Mouse (Mus musculus) hindlimb bud, embryonic 11.5 days (tissue): ENCODE measurements at regions not wholly inside any gene's neighbourhood (a gene's known extent, or its start where the extent isn't known, plus 50 kb on each side); places are given as distances from the start of the nearest gene placed in this dataset.

Source experiments
- DNase-seq: peaks from one replicate; pipeline ENCODE4 v3.0.0-alpha.2; 2012; ENCODE audit warnings: low read depth, low spot score; ENCODE audit errors: extremely low spot score

- no peak for DNase-seq
These were observed 149.2 kb upstream of the Maf start for GRCm38 (mm10) chr8:115856816-115857215.

DNA sequence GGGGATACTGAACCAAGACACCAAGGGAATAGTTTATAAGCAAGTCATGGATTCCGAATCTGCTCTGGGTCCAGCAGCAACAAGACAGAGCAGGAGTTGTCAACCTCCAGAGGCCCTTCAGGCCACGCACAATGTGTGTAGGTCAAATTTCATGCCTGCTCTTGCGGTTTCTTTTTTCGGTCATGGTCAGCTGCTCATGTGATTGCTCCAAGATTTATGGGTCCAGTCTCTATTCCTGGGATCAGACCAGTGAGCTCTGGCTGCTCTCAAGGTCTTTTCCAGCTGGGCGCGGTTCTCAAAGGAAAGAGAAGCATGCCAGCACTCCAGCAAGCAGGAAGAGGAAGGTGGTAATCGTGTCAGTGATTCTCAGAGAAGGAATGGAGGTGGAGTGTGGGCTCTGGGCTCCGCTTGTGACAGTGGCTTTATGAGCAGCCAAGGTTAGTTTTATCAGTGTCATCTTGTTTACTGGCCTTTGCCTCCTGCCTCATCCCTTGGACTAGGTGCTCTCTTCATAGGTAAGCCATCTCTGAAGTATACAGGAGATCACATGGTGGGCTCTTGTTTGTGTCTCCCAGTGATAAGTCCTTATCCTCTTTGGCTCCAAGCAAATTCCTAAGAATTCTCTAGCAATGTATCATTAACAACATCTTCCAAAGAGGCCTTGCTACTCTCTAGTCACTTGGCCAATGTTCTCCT, 148.5 kb upstream of the Maf start:
- DNase-seq: no peak

- DNase-seq: no peak
These were observed 146.8 kb upstream of the Maf start for GRCm38 (mm10) chr8:115854209-115854900.

GRCm38 (mm10) chr8:115850552-115850951, 143.0 kb upstream of the Maf start:
- DNase-seq: no peak

DNA sequence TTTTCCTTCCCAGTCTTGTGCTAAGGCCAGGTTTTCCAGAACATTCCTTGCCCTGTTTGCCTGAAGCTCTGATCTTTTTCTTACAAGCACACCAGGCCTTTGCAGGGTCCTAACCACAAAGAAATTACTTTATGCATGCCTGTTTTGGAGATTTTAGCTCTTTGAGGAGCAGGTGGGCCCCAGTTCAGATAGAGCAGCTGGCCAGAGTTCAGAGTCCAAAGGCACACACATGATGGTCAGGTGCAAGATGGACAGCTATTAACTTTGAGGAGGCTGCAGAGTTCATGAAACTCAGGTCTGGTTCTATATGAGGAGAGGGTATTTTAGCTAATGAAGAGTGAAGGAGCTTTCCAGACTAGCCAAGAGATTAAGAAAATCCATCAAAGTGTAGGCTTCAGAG, 125.8 kb upstream of the Maf start:
- DNase-seq: no peak

- DNase-seq: no peak
These were observed 124.1 kb upstream of the Maf start for GRCm38 (mm10) chr8:115831675-115832074.

DNA sequence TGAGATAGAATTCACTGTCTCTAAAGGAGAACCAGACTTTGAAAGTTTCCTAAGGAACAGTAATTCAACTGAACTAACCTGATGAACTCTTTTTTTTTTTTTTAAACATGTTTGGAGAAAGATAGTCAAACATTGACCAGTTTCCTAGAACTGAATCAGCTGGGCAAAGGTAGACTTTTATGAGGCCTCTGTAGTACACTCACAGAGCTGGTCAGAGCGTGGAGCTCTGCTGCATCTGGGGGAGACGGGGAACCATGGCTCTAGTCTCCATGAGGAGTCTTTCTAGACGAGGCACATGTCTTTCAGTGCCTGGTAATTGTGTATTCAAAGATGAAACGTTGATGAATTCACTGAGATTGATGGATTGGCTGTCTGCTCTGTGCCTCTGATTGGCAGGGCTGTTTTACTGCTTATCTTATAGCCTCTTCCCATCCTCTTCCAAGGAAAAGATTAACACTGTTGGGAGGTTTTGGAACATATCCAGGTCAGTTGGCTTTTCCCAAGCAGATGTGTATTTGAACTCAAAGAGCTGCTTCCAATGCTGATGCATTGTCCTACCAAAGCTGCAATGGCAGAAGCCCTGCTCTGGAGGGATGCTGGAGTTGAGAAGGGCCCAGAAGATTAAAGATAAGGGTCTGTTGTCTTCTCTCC, 122.5 kb upstream of the Maf start:
- DNase-seq: no peak

DNA sequence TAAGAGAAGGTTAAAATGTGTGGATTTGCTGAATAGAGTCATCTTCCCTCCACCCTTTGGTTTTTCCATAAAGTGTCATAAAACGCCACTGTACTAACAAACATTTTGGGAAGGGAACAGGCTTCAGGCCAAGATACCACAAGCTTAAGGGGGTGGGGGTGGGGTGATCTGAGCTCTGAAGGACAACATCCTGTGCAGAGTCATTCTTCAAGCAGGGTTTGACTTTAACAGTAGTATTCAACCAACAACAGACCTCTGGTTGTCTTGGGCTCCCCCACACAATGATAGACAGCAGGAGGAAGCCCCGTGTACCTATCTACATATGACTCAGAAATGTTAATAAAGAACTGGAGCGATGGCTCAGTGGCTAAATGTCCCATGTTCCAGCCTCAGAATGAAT, 118.9 kb upstream of the Maf start:
- DNase-seq: no peak

- no peak for DNase-seq
These were observed 118.4 kb upstream of the Maf start for GRCm38 (mm10) chr8:115825899-115826502.

DNA sequence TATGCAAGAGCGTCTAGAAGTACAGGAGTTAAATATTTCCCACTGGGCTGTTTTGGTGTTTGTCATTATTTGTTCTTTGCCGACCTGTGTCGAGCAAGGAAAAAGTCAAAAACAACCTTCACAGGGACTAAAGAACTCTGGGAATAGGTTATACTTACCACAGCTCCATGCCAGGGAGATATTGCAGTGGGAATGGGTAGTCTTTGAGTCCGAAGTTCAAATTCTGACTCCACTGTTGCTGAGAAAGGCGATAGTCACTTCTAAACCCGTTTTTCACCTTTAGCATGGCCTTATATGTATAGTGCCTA, 116.8 kb upstream of the Maf start:
- no peak for DNase-seq

GRCm38 (mm10) chr8:115823673-115824477, 116.3 kb upstream of the Maf start:
- no peak for DNase-seq

DNA sequence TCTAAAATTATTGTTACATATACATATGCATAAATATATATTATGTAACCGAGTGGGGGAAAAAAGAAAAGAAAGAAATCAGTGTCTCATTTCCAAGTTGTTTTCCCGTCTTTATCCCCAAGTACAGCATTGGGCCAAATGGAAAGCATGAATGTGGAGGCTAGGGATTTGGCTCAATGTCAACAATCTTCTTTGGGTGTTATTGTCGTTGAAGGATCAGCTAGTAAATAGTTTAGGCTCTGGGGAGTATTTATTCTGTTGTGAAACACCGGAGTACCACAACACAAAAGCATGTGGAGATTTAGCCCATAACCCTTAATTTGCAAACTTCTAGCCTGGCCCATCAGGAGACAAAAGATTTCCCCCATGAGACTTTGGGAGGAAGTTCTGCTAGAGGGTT, 105.8 kb upstream of the Maf start:
- DNase-seq: no peak

- DNase-seq: no peak
These were observed 99.0 kb upstream of the Maf start for GRCm38 (mm10) chr8:115806579-115806978.

DNA sequence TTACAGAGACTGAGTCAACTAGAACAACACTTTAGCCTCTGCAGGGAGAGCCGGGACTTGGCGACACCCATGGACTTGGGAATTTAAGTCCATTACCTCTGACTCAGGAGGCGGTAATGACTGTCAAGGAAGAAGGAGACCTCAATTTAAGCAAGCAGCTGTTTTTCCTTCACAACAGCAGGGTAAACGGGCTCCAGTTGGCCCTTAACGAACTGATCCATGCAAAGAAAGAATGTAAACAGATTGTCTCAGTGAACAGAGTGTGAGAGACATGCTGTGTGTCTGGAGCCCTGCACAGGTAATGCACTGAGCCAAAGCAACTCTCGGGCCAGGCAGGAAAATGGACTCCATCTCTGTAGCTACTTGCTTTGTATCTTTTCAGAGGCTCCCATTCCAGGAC, 98.5 kb upstream of the Maf start:
- no peak for DNase-seq

DNA sequence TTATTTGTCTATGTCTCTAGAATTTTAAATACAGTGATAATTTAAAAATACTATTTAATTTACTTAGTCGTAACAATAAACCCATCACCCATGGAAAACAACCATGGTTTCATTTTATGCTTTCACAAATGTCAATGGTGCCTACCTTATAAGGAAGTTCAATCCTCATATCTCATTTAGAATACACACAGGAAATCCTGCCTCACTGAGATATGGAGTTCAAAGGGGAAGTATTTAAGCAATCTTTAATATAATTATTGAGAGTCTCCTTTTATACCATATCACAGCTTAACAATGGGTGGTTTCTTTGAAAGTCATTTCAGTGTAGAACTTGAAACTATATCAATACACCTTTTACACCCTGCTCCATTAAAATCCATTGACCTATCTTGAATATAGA, 86.0 kb upstream of the Maf start:
- DNase-seq: no peak

- DNase-seq: no peak
These were observed 80.8 kb upstream of the Maf start for GRCm38 (mm10) chr8:115788421-115788820.

DNA sequence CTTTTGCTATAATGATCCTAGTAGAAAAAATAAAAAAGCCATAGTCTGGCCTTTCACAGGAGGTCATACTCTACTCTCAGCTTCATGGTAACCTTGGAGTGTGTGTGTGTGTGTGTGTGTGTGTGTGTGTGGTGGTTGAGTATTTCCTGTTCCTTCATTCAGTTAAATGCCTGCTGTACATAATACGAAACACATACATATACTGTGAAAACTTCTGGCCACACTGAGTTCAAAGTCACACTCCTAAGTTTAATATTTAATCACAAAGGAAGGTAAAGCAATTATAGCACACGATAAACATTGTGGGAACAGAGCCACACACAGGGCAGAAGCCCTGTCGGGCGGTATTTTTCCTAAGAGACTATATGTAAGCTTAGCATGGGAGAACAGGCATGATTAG, 78.6 kb upstream of the Maf start:
- no peak for DNase-seq

DNA sequence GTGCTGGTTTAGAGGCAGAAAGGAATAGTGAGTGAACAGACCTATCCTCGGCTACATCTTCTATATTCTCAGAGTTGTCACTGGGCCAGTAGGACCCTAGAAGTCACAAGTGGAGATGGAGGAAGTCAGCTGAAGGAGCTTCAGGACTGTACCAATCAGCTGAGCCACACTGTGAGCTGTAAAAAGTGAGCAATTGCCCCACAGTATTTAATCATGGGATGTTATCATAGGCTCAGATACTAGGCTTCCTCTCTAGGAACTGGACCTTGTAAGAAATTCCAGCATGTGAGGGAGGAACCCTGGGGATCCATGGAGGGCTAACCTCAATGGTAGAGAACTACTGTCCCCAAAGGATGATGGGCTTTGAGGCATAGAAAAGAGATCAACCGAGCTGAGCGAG, 78.2 kb upstream of the Maf start:
- no peak for DNase-seq

DNA sequence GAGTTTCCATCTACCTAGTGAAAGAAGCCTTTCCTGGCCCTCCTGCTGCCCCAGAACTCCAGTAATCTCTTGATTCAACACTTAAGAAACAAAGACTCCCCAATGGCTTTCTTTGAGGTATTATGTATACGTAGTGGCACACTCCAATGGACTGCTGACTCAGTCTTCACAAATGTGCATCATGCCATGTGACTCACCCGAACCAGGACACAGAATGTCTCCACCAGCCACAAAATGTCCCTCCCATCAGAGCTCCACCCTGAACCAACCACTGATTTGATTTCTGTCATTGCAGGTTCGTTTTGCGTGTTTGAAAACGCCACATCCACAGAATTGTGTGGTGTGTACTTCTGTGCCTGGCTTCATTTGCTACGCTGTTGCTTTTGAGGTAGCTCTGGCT, 75.8 kb upstream of the Maf start:
- no peak for DNase-seq

GRCm38 (mm10) chr8:115778433-115778832, 70.8 kb upstream of the Maf start:
- DNase-seq: no peak

DNA sequence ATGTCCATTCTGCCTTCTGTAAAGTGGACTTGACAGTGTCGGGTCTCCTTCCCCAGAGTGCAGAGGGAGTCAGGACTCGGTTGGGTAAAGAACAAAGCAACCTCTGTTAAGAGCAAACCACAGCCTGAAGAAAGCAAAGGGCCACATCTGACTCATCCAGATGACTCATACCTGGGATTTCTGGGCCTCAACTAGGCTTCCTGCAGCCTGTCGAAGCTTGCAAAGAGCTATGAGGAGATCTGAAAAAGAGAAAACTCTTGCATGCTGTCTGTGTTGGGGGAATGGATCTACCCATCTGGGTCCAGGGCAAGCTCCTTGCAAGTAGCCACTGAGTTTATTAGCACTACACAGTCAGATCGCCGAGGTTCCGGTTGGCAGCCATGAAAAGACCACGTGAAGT, 63.5 kb upstream of the Maf start:
- DNase-seq: no peak
